Mouse (Mus musculus): Measurements from ENCODE around the gene Nenf.

The Nenf gene

DNA sequence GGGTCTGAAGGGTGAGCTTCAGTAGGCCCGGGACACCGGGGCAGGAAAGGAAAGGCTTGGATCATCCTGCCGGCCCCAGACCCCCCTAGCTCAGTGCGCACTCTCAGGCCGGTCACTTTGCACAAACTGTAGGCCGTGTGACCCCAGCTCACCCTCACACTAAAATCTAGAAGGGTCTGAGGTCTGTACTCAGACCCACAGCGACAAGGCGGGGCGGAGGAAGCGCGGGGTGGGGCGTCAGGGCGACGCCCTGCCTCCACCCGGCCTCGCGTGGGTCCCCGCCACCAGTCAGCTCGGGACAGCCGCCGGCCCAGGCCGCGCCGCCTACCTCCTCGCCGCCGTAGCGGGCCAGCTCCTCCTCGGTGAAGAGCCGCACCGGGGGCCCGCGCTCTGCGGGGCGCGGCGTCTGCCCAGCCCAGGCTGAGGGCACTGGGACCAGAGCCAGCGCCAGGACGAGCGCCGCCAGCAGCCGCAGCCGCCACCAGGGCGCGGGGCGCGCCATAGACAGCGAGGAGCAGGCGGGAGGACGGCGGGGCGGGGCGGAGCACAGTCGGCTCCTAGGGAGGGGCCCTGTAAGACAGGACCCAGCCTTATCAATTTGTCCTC lies at the start of gene Nenf:
Gene Nenf (minus strand): TSS at position 604 of the 606 bp plus-strand sequence.
- DNase-seq (ENCODE audit: low spot score in 2 of 2), result peak; percentile 84 to 85

GRCm38 (mm10) chr1:191364477-191364876 lies 46.5 kb upstream of the Nenf start:
- DNase-seq (ENCODE audit: low spot score in 2 of 2), result peak in 1 of 2 experiments; percentile 21

DNA sequence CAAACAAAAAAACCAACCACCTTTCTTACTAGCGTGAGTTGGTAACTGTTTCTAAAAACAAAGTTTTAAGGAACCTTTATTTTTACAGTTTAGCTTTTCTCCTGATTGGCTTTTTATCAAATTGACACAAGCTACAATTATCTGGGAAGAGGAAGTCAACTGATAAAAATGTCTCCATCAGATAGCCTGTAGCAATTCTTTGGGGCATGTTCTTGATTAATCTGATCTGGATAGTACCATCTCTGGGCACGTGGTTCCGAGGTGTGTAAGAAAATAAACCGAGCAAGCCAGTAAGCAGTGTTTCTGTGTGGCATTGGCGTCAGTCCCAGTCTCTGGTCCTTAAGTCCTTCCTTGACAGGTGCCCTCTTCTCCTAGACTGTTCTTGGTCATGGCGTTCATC lies 44.4 kb upstream of the Nenf start:
- DNase-seq (ENCODE audit: low spot score in 2 of 2), result no peak

DNA sequence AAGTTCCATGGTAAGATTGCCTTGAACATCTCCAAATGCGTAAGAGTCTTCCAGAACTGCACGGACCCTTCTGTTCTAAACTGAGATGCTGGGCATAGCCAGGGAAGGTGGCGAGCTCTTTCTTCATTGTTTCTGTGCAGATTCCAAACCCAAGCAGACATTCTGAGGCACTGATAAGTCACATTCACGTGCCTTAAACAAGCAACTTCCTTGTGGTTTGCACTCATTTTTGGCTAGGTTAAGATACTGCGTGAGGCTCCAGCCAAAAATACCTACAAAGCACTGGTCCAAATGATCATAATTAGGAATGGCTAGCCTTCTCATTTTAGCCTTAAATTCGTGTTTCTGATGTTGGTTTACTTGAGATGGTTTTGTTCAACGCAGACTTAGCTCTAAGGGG lies 41.5 kb upstream of the Nenf start:
- no peak for DNase-seq (ENCODE audit: low spot score in 2 of 2)

DNA sequence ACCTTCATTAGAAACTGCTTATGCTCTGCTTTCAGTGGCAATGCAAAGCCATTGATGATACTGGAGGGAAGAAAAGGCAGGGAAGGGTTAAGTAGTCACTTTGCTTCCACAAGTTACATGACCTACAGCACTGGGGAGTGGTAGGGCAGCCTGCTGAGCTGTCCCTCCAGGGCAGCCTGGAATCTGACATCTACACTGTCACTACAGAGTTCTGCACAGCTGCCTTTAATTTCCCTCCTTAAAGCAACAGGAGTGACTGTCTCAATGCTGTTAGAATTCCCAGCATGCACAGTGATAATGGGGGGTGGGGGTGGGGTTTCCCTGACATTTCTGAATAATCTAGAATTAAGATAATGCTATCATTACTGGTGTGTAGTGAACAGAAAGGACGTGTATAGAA lies 38.9 kb upstream of the Nenf start:
- DNase-seq (ENCODE audit: low spot score in 2 of 2), result no peak

DNA sequence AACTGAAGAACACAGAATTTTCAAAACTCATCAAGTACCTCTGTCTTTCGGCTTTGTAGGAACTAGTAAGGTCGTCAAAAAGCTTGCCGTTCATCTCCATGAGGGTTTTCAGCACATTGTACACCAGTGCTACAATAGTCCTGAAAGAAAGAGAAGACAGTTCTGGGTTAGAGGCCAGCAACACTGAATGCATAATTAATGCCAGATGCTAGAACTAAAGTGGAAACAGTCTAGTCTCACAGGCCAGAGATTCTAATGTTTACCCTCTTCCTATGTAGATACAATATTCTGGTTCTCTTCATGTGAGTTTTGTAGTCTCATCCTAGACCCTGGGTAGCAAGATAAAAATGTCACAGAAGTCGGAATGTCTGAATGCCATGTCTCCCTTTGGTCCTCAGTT lies 35.8 kb upstream of the Nenf start:
- DNase-seq (ENCODE audit: low spot score in 2 of 2), result no peak

GRCm38 (mm10) chr1:191352786-191353488 lies 34.9 kb upstream of the Nenf start:
- DNase-seq (ENCODE audit: low spot score in 2 of 2), result peak in 1 of 2 experiments; percentile 31

GRCm38 (mm10) chr1:191350355-191350754 lies 32.4 kb upstream of the Nenf start:
- DNase-seq (ENCODE audit: low spot score in 2 of 2), result no peak

- DNase-seq (ENCODE audit: low spot score in 2 of 2), result no peak
These were observed 31.6 kb upstream of the Nenf start for GRCm38 (mm10) chr1:191349486-191350037.

GRCm38 (mm10) chr1:191348996-191349395 lies 31.0 kb upstream of the Nenf start:
- no peak for DNase-seq (ENCODE audit: low spot score in 2 of 2)

- no peak for DNase-seq (ENCODE audit: low spot score in 2 of 2)
These were observed 30.6 kb upstream of the Nenf start for GRCm38 (mm10) chr1:191348592-191348991.

GRCm38 (mm10) chr1:191347602-191348001 lies 29.6 kb upstream of the Nenf start:
- no peak for DNase-seq (ENCODE audit: low spot score in 2 of 2)

- DNase-seq (ENCODE audit: low spot score in 2 of 2), result no peak
These were observed 22.5 kb upstream of the Nenf start for GRCm38 (mm10) chr1:191340530-191340929.

GRCm38 (mm10) chr1:191339876-191340275 lies 21.9 kb upstream of the Nenf start:
- DNase-seq (ENCODE audit: low spot score in 2 of 2), result no peak

DNA sequence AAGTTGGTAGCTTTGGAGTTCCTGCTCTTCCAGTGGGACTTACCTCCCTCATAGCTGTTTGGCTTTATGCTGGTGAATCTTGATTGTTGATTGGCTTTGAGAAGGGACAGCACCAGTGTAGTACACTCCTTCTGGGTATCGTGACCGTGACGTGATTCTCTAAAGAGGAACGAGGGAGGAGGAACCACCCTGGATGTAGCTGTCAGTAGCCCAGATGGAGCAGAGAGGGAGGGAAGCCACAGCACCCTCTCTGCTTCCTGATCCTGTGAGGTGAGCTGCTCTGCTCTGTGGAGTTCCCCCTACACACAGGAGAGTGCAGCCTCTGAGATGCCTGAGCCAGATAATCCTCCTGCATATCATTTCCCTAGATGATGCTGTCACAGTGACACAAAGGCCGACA lies 16.5 kb upstream of the Nenf start:
- DNase-seq (ENCODE audit: low spot score in 2 of 2), result no peak

DNA sequence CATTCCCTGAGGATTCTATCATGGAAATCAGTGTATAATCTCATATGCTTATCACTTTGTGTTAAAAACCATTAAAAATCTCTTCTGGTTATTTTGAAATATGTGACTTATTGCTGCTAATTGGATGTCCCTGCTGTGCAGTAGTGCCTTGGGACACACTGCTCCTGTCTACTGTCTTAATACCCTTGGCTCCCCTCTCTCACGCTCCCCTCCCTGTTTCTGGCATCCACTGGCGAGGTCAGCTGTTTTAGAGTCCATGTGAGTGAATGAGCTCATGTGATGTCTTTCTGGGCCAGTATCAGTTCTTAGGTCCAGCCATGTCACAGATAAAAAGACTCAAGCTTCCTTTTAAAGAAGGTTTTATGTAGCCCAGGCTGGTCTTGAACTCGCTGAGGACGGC lies 12.4 kb upstream of the Nenf start:
- DNase-seq (ENCODE audit: low spot score in 2 of 2), result no peak

- DNase-seq (ENCODE audit: low spot score in 2 of 2), result no peak
These were observed 10.0 kb upstream of the Nenf start for GRCm38 (mm10) chr1:191328019-191328441.

GRCm38 (mm10) chr1:191327258-191327657 lies 9.3 kb upstream of the Nenf start:
- DNase-seq (ENCODE audit: low spot score in 2 of 2), result no peak

DNA sequence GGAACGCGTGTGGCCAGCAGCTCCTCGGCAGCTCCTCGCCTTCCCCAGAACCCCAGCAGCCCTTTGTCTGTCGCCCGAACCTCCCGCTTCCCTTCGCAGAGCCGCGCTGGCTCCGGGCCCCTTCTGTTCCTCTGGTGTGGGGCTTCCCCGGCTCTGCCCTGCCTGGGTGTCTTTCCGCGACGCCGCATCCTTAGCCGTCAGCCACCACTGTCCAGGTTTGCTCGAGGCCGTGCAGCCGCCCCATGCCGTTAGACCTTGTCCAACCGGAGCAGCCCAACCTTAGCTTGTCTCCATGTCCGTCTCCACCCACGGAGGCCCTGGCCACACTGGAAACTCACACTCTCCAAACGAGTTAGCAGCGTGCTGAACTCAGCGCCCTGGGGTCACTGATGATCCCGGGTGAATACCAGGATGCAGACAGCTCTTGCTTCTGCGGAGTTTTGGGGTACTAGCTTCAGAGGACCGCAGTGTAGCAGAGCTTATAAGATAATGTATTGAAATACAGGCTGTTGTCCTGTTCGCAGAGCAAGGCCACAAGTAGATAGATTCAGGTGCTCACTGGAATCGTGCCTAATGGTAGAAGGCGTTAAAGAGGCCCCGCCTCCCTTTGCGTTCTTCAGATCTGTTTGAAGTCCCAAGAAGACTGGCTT lies 8.4 kb upstream of the Nenf start:
- no peak for DNase-seq (ENCODE audit: low spot score in 2 of 2)

GRCm38 (mm10) chr1:191325726-191326232 lies 7.8 kb upstream of the Nenf start, which contains the start of gene Tmem206:
TSS of gene Tmem206 (plus strand) at chr1:191325912.
- DNase-seq (ENCODE audit: low spot score in 2 of 2), result peak; percentile 92 to 94

DNA sequence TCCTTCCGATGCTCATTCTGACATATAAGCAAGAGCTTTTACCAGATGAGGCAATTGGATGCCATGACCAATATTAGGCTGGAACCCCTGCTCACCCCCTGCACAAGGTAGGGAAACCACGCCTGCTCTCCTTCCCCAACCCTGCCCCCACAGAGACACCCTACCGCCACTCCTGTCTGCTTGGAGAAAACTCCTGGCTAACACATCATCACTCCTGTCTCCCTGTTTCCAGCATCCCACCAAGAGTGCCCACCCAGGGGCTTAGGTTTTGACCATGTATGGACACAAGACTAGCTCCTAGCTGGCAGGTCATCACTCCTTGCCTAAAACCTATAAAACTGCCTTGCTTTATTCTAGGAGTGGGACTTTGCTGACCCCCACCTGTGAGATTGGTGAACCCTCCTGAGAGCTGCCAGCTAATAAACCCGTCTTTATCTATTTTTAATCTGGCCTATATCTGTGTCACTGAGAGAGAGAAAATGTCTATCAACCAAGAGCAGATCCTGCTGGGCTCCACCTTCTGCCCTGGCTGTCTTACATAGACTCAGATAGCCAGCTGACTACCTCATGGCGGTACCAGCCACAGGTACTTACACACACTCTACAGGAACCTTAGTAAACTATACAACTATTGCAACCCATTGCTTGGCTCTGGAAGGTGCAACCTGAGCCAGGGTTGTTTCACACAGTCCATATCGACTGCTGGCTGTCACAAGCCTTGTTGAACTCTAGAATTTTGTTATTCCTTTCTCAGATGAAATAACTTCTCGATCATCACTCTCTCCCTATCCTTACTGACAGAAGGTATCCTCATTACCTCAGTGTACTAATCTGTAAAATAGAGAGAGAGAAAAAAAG lies 7.0 kb upstream of the Nenf start:
- no peak for DNase-seq (ENCODE audit: low spot score in 2 of 2)
